ENCODE assay signal across 15 mouse cellular contexts in the genomic region with DNA sequence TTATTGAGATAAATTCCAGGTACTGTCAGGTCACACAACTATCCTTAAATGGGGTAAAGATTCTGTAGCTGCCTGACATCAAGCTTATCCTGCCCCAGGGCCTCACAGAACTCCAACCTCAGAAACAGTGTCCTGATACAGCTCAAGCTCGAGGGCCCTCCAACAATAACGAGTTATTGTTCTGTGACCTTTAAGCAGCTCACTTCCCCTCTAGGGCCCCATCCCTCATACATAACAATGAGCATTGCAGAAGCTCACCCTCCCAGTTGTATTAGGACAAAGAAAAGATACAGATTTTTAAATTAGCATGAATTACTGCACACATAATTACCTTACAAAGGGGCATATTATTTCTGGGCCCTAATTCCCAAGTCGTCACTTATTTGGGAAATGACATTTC.
"Had no signal": no experiment of that assay in that cellular context is flagged by ENCODE, and none has a peak within 500 bp of the region (broad histone marks: within the 10 kb centered on the region; RNA-seq: fewer than 3 reads in every experiment).

No protein-coding gene starts in this region.

- DNase-seq: kidney, adult 2 months; kidney, postnatal 4 days; lung, embryonic 14.5 days; lung, postnatal 10 days; lung, postnatal 4 days; right cerebral cortex, postnatal 14 days; thymus, postnatal 4 days had no signal

- H3K4me2 ChIP-seq: liver, embryonic 12.5 days; lung, embryonic 14.5 days; midbrain, embryonic 12.5 days; neural tube, embryonic 12.5 days; stomach, embryonic 15.5 days had no signal

- H3K4me1 ChIP-seq: limb, embryonic 10.5 days; liver, embryonic 12.5 days; neural tube, embryonic 12.5 days; stomach, embryonic 15.5 days had no signal

- H3K4me3 ChIP-seq: left cerebral cortex, adult 2 months; limb, embryonic 10.5 days; liver, embryonic 12.5 days; midbrain, embryonic 12.5 days; neural tube, embryonic 12.5 days; stomach, embryonic 15.5 days had no signal

- H3K9ac ChIP-seq: liver, embryonic 12.5 days; lung, embryonic 14.5 days; midbrain, embryonic 12.5 days; neural tube, embryonic 12.5 days; stomach, embryonic 15.5 days had no signal

- H3K9me3 ChIP-seq: limb, embryonic 10.5 days; liver, embryonic 12.5 days; midbrain, embryonic 12.5 days; neural tube, embryonic 12.5 days; stomach, embryonic 15.5 days had no signal

- ATAC-seq: intestine, embryonic 16.5 days; liver, embryonic 12.5 days had no signal

- H3K36me3 ChIP-seq: limb, embryonic 10.5 days; liver, embryonic 12.5 days; midbrain, embryonic 12.5 days; neural tube, embryonic 12.5 days; stomach, embryonic 15.5 days had no signal

- H3K27me3 ChIP-seq: liver, embryonic 12.5 days; neural tube, embryonic 12.5 days; stomach, embryonic 15.5 days had no signal

- H3K27ac ChIP-seq: kidney, postnatal 0 days; left cerebral cortex, adult 2 months; limb, embryonic 10.5 days; liver, embryonic 12.5 days; midbrain, embryonic 12.5 days; neural tube, embryonic 12.5 days; stomach, embryonic 15.5 days had no signal
